In the genomic region with DNA sequence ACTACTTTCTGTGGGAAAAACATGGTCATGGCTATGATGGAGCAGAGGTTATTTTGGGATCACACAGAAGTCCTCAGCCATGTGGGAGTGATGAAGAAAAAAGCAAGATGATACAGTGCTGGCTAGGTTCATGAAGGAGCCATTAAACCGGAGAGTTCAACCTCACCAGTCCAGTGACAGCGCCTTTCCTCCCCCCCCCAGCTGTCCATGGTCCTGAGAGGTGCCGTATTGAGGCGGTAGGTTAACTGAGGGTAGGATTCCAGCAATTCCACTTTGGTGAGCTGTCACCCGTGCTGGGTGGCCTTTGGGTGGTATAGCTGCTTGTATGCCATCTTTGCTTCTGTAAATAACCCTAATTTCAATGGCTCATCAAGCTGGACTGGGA, we compare ENCODE assay signal across 26 mouse cellular contexts. TPM values are rescaled to one million over a fixed set of nuclear protein-coding genes. Genes with fewer than 3 reads are reported as not detected.
A peak's percentile ranks its signal among the peaks of the same experiment; 100 is the strongest.
DNase-seq lines count a peak whose midpoint lies in the region; ATAC-seq lines count a peak whose summit lies in the region.
"Had no signal": no experiment of that assay in that cellular context is flagged by ENCODE, and none has a peak within 500 bp of the region (broad histone marks: within the 10 kb centered on the region; RNA-seq: fewer than 3 reads in every experiment).

No protein-coding gene starts in this region.

- no peak overlapping the region for H3K27ac ChIP-seq in liver, embryonic 11.5 days (ENCODE audit: low read depth, low read length)
- no peak overlapping the region for H3K27ac ChIP-seq in liver, embryonic 12.5 days
- H3K27ac ChIP-seq in embryonic facial prominence, embryonic 11.5 days (replicated peaks; ENCODE audit: low read depth, low read length) = no peak overlapping the region
- no peak overlapping the region for H3K27ac ChIP-seq in hindbrain, embryonic 11.5 days (ENCODE audit: low read depth, low read length)
- H3K27ac ChIP-seq: forebrain, embryonic 15.5 days; hindbrain, embryonic 12.5 days; kidney, embryonic 15.5 days; limb, embryonic 13.5 days; liver, embryonic 15.5 days; macrophage had no signal

- no peak overlapping the region for H3K4me2 ChIP-seq in liver, embryonic 11.5 days
- H3K4me2 ChIP-seq in liver, embryonic 12.5 days = no peak overlapping the region
- no peak overlapping the region for H3K4me2 ChIP-seq in embryonic facial prominence, embryonic 11.5 days (ENCODE audit: low read depth, low read length)
- H3K4me2 ChIP-seq in hindbrain, embryonic 11.5 days (replicated peaks; ENCODE audit: low read depth, low read length) = no peak overlapping the region
- H3K4me2 ChIP-seq: forebrain, embryonic 15.5 days; heart, embryonic 12.5 days; hindbrain, embryonic 12.5 days; kidney, embryonic 15.5 days; limb, embryonic 13.5 days; liver, embryonic 15.5 days had no signal

- DNase-seq in liver, embryonic 11.5 days (ENCODE audit: low spot score) = peak; percentile 51
- DNase-seq in Muller cell, postnatal 12 days (ENCODE audit: inconsistent ontology term) = peak; percentile 82
- DNase-seq in embryonic facial prominence, embryonic 11.5 days (ENCODE audit: low spot score) = peak; percentile 20
- DNase-seq in hindbrain, embryonic 11.5 days (ENCODE audit: low spot score) = no peak
- no peak for DNase-seq in layer of hippocampus, adult 8-10 months (ENCODE audit: low spot score in 2 of 2)
- DNase-seq in embryo, embryonic 10 days (ENCODE audit: low spot score) = no peak
- DNase-seq: adrenal gland, postnatal 25 days; cerebellum, adult 8-10 months; cerebellum, postnatal 36 days; gastrocnemius, postnatal 10 days; heart, adult 11 months; heart, postnatal 10 days; kidney, adult 11 months; right cerebral cortex, adult 18-20 months; thymus, adult 2 months; thymus, postnatal 4 days had no signal

- no peak overlapping the region for H3K9ac ChIP-seq in liver, embryonic 11.5 days (ENCODE audit: low read depth, low read length)
- no peak overlapping the region for H3K9ac ChIP-seq in liver, embryonic 12.5 days
- no peak overlapping the region for H3K9ac ChIP-seq in embryonic facial prominence, embryonic 11.5 days (replicated peaks; ENCODE audit: low read length)
- H3K9ac ChIP-seq in hindbrain, embryonic 11.5 days (ENCODE audit: low read depth, low read length) = no peak overlapping the region
- H3K9ac ChIP-seq: forebrain, embryonic 15.5 days; heart, embryonic 12.5 days; hindbrain, embryonic 12.5 days; kidney, embryonic 15.5 days; limb, embryonic 13.5 days; liver, embryonic 15.5 days had no signal

- 45% methylated on average over 5 of the region's 5 CpGs for WGBS in liver, embryonic 11.5 days
- 53% methylated on average over 5 of the region's 5 CpGs for WGBS in liver, embryonic 12.5 days (ENCODE audit: insufficient replicate concordance)
- WGBS in embryonic facial prominence, embryonic 11.5 days = 40% methylated on average over 5 of the region's 5 CpGs
- 44% methylated on average over 5 of the region's 5 CpGs for WGBS in hindbrain, embryonic 11.5 days

- no peaks in the 10 kb centered on the region for H3K9me3 ChIP-seq in liver, embryonic 11.5 days (ENCODE audit: control insufficient read depth, low read length)
- no peaks in the 10 kb centered on the region for H3K9me3 ChIP-seq in liver, embryonic 12.5 days (replicated peaks)
- no peaks in the 10 kb centered on the region for H3K9me3 ChIP-seq in embryonic facial prominence, embryonic 11.5 days (replicated peaks; ENCODE audit: control insufficient read depth, low read length)
- no peaks in the 10 kb centered on the region for H3K9me3 ChIP-seq in hindbrain, embryonic 11.5 days (ENCODE audit: control insufficient read depth, low read length)
- H3K9me3 ChIP-seq: forebrain, embryonic 15.5 days; heart, embryonic 12.5 days; hindbrain, embryonic 12.5 days; kidney, embryonic 15.5 days; limb, embryonic 13.5 days; liver, embryonic 15.5 days had no signal

- no peaks in the 10 kb centered on the region; the same call in 1 of the 2 replicates for H3K36me3 ChIP-seq in liver, embryonic 11.5 days (ENCODE audit: control insufficient read depth, insufficient read depth, low read length)
- H3K36me3 ChIP-seq in liver, embryonic 12.5 days = no peaks in the 10 kb centered on the region
- no peaks in the 10 kb centered on the region for H3K36me3 ChIP-seq in embryonic facial prominence, embryonic 11.5 days (replicated peaks; ENCODE audit: control insufficient read depth, insufficient read depth, low read depth, low read length)
- no peaks in the 10 kb centered on the region for H3K36me3 ChIP-seq in hindbrain, embryonic 11.5 days (ENCODE audit: control insufficient read depth, insufficient read depth, low read length)
- H3K36me3 ChIP-seq: forebrain, embryonic 15.5 days; heart, embryonic 12.5 days; hindbrain, embryonic 12.5 days; kidney, embryonic 15.5 days; limb, embryonic 13.5 days; liver, embryonic 15.5 days had no signal

- H3K27me3 ChIP-seq in liver, embryonic 11.5 days (replicated peaks; ENCODE audit: control insufficient read depth, insufficient read depth, low read length) = no peaks in the 10 kb centered on the region
- peaks cover 19% of the 10 kb centered on the region for H3K27me3 ChIP-seq in liver, embryonic 12.5 days (replicated peaks)
- H3K27me3 ChIP-seq in embryonic facial prominence, embryonic 11.5 days (ENCODE audit: control insufficient read depth, insufficient read depth, low read length) = no peaks in the 10 kb centered on the region
- no peaks in the 10 kb centered on the region for H3K27me3 ChIP-seq in hindbrain, embryonic 11.5 days (ENCODE audit: control insufficient read depth, insufficient read depth, low read length)
- H3K27me3 ChIP-seq: forebrain, embryonic 15.5 days; heart, embryonic 12.5 days; hindbrain, embryonic 12.5 days; kidney, embryonic 15.5 days; limb, embryonic 13.5 days; Patski had no signal

- ATAC-seq in liver, embryonic 11.5 days (replicated peaks; ENCODE audit: low FRiP score) = no peak
- ATAC-seq in liver, embryonic 12.5 days = no peak
- no peak for ATAC-seq in embryonic facial prominence, embryonic 11.5 days (replicated peaks; ENCODE audit: insufficient number of reproducible peaks, low FRiP score, low TSS enrichment, low read depth)
- no peak for ATAC-seq in hindbrain, embryonic 11.5 days (ENCODE audit: low FRiP score)
- ATAC-seq: forebrain, embryonic 15.5 days; midbrain, embryonic 16.5 days; Patski had no signal

- H3K4me3 ChIP-seq in liver, embryonic 11.5 days (ENCODE audit: low read depth, low read length) = no peak overlapping the region
- no peak overlapping the region for H3K4me3 ChIP-seq in liver, embryonic 12.5 days
- no peak overlapping the region for H3K4me3 ChIP-seq in embryonic facial prominence, embryonic 11.5 days (ENCODE audit: low read depth, low read length)
- H3K4me3 ChIP-seq in hindbrain, embryonic 11.5 days (ENCODE audit: low read depth, low read length) = no peak overlapping the region
- H3K4me3 ChIP-seq: forebrain, embryonic 15.5 days; heart, embryonic 12.5 days; hindbrain, embryonic 12.5 days; kidney, embryonic 15.5 days; limb, embryonic 13.5 days; liver, embryonic 15.5 days had no signal

- H3K4me1 ChIP-seq in liver, embryonic 11.5 days (replicated peaks; ENCODE audit: control insufficient read depth, insufficient read depth, low read length) = peaks cover 25% of the 10 kb centered on the region
- H3K4me1 ChIP-seq in liver, embryonic 12.5 days = peaks cover 49% of the 10 kb centered on the region
- H3K4me1 ChIP-seq in embryonic facial prominence, embryonic 11.5 days (ENCODE audit: control insufficient read depth, insufficient read depth, low read length) = peaks cover 2% of the 10 kb centered on the region; the same call in 1 of the 2 replicates
- peaks cover 11% of the 10 kb centered on the region for H3K4me1 ChIP-seq in hindbrain, embryonic 11.5 days (replicated peaks; ENCODE audit: control insufficient read depth, insufficient read depth, low read length)

RNA-seq across cellular contexts. Expression of a gene that starts 2.0 kb away (rescaled TPM):
- 56.8 and 59.3 TPM in 2 replicates for polyA plus RNA-seq in liver, embryonic 11.5 days (2014; fragmentation: Nextera tagmentation; extraction: Ambion mirVana)
- 35.6 TPM in 2 replicates for polyA plus RNA-seq in liver, embryonic 12.5 days (2016; fragmentation: Nextera tagmentation; extraction: Ambion mirVana)
- polyA plus RNA-seq in embryonic facial prominence, embryonic 11.5 days (2014; fragmentation: Nextera tagmentation; extraction: Ambion mirVana) = 132 and 143 TPM in 2 replicates
- 345 and 366 TPM in 2 replicates for polyA plus RNA-seq in hindbrain, embryonic 11.5 days (2014; fragmentation: Nextera tagmentation; extraction: Ambion mirVana)
- 100 to 1,000 TPM; 630 to 651 (median 634) TPM for total RNA-seq in layer of hippocampus, adult 8-10 months (2022)

RNA-seq across cellular contexts. Expression of a gene that starts 43.6 kb away (rescaled TPM):
- 60.3 and 67.7 TPM in 2 replicates for polyA plus RNA-seq in liver, embryonic 11.5 days (2014; fragmentation: Nextera tagmentation; extraction: Ambion mirVana)
- 36.3 and 36.5 TPM in 2 replicates for polyA plus RNA-seq in liver, embryonic 12.5 days (2016; fragmentation: Nextera tagmentation; extraction: Ambion mirVana)
- 55.2 and 57.7 TPM in 2 replicates for polyA plus RNA-seq in embryonic facial prominence, embryonic 11.5 days (2014; fragmentation: Nextera tagmentation; extraction: Ambion mirVana)
- polyA plus RNA-seq in hindbrain, embryonic 11.5 days (2014; fragmentation: Nextera tagmentation; extraction: Ambion mirVana) = 52.5 and 54.2 TPM in 2 replicates
- 10 to 100 TPM; 30.9 to 34.4 (median 33.7) TPM for total RNA-seq in layer of hippocampus, adult 8-10 months (2022)

RNA-seq across cellular contexts. Expression of a gene that starts 43.6 kb away (rescaled TPM):
- polyA plus RNA-seq in liver, embryonic 11.5 days (2014; fragmentation: Nextera tagmentation; extraction: Ambion mirVana) = 41.0 and 44.7 TPM in 2 replicates
- polyA plus RNA-seq in liver, embryonic 12.5 days (2016; fragmentation: Nextera tagmentation; extraction: Ambion mirVana) = 28.4 and 28.5 TPM in 2 replicates
- polyA plus RNA-seq in embryonic facial prominence, embryonic 11.5 days (2014; fragmentation: Nextera tagmentation; extraction: Ambion mirVana) = 56.8 and 59.8 TPM in 2 replicates
- polyA plus RNA-seq in hindbrain, embryonic 11.5 days (2014; fragmentation: Nextera tagmentation; extraction: Ambion mirVana) = 61.5 and 63.3 TPM in 2 replicates
- 10 to 100 TPM; 47.1 to 50.7 (median 48.3) TPM for total RNA-seq in layer of hippocampus, adult 8-10 months (2022)

RNA-seq across cellular contexts. Expression of a gene that starts 57.0 kb away (rescaled TPM):
- polyA plus RNA-seq in liver, embryonic 11.5 days (2014; fragmentation: Nextera tagmentation; extraction: Ambion mirVana) = 20.0 and 20.9 TPM in 2 replicates
- polyA plus RNA-seq in liver, embryonic 12.5 days (2016; fragmentation: Nextera tagmentation; extraction: Ambion mirVana) = 7.7 and 8.2 TPM in 2 replicates
- 12.7 and 15.9 TPM in 2 replicates for polyA plus RNA-seq in embryonic facial prominence, embryonic 11.5 days (2014; fragmentation: Nextera tagmentation; extraction: Ambion mirVana)
- polyA plus RNA-seq in hindbrain, embryonic 11.5 days (2014; fragmentation: Nextera tagmentation; extraction: Ambion mirVana) = 8.2 and 9.8 TPM in 2 replicates
- total RNA-seq in layer of hippocampus, adult 8-10 months (2022) = 1 to 10 TPM; 3.7 to 5.2 (median 4.5) TPM

RNA-seq across cellular contexts. Expression of a gene that starts 57.3 kb away (rescaled TPM):
- 95.5 and 95.6 TPM in 2 replicates for polyA plus RNA-seq in liver, embryonic 11.5 days (2014; fragmentation: Nextera tagmentation; extraction: Ambion mirVana)
- polyA plus RNA-seq in liver, embryonic 12.5 days (2016; fragmentation: Nextera tagmentation; extraction: Ambion mirVana) = 60.6 and 61.9 TPM in 2 replicates
- 70.7 and 73.1 TPM in 2 replicates for polyA plus RNA-seq in embryonic facial prominence, embryonic 11.5 days (2014; fragmentation: Nextera tagmentation; extraction: Ambion mirVana)
- polyA plus RNA-seq in hindbrain, embryonic 11.5 days (2014; fragmentation: Nextera tagmentation; extraction: Ambion mirVana) = 54.2 and 54.7 TPM in 2 replicates
- total RNA-seq in layer of hippocampus, adult 8-10 months (2022) = 10 to 100 TPM; 21.5 to 26.5 (median 23.9) TPM

Comparison
In these comparisons a context has a peak if more than half of its experiments do, and no peak if none do; other contexts are left out.
1. DNase-seq: peak in liver, embryonic 11.5 days (single experiment), Muller cell, postnatal 12 days (single experiment) and embryonic facial prominence, embryonic 11.5 days (single experiment); none in hindbrain, embryonic 11.5 days (single experiment), layer of hippocampus, adult 8-10 months (0 of 2) and embryo, embryonic 10 days (single experiment).